Mouse (Mus musculus) inflammation-experienced regulatory T-cells, adult 6 months (primary cell): Measurements from ENCODE around the gene Rtl8b. TPM values are rescaled to one million over a fixed set of nuclear protein-coding genes. Genes with fewer than 3 reads are reported as not detected.

Source experiments
- polyA plus RNA-seq, 3 experiments: library from polyadenylated mRNA; unstranded; fragments of 100-300 nt; shearing (Covaris generic); gene quantifications; one replicate each; pipeline ENCODE4 v1.2.1; 2017

Gene Rtl8b
- polyA plus RNA-seq, 3 experiments from 2014 or later, result 9.5 to 10.3 (median 10.2) TPM

Other genes with a start within 250 kb of the Rtl8b start
- not detected for gene Etd, start 235.5 kb downstream of the Rtl8b start, polyA plus RNA-seq
- 10 to 100 TPM; 20.6 to 49.1 (median 33.3) TPM for gene Rtl8c, start 62.4 kb downstream of the Rtl8b start, polyA plus RNA-seq
- not detected for gene Gm14597, start 61.4 kb downstream of the Rtl8b start, polyA plus RNA-seq
- 10 to 100 TPM; 10.8 to 16.7 (median 12.2) TPM for gene Rtl8a, start 26.7 kb downstream of the Rtl8b start, polyA plus RNA-seq
- not detected for gene 4930502E18Rik, start 54.4 kb upstream of the Rtl8b start, polyA plus RNA-seq
- not detected for gene 1700013H16Rik, start 87.4 kb upstream of the Rtl8b start, polyA plus RNA-seq
- gene Zfp36l3, start 106.0 kb upstream of the Rtl8b start, polyA plus RNA-seq, result not detected
- gene Xlr, start 127.3 kb upstream of the Rtl8b start, polyA plus RNA-seq, result 1 to 10 TPM in 1 of 3 experiments, under 1 TPM in 1, not detected in 1; 0.87 to 6.7 TPM